Mouse (Mus musculus): ENCODE measurements around the gene Ndufb8. TPM values are rescaled to one million over a fixed set of nuclear protein-coding genes. Genes with fewer than 3 reads are reported as not detected.

The Ndufb8 gene
- polyA plus RNA-seq, 1 experiment, result 118 TPM

GRCm38 (mm10) chr19:44576275-44576674 is 21.0 kb upstream of the Ndufb8 start:
- Histone ChIP-seq H3K27ac (ENCODE audit: insufficient read depth, low read length) (no peak overlapping the region), H3K4me1 (ENCODE audit: control insufficient read depth, insufficient read depth, low read length) (no peaks in the 10 kb centered on the region), H3K4me3 (ENCODE audit: insufficient read depth, low read length) (no peak overlapping the region)
- TF ChIP-seq POLR2A (IDR thresholded peaks at IDR 0.05; ENCODE audit: low read depth, low read length) (no peak), CTCF (IDR thresholded peaks at IDR 0.05; ENCODE audit: borderline replicate concordance, insufficient read depth, low read length) (no peak)

DNA sequence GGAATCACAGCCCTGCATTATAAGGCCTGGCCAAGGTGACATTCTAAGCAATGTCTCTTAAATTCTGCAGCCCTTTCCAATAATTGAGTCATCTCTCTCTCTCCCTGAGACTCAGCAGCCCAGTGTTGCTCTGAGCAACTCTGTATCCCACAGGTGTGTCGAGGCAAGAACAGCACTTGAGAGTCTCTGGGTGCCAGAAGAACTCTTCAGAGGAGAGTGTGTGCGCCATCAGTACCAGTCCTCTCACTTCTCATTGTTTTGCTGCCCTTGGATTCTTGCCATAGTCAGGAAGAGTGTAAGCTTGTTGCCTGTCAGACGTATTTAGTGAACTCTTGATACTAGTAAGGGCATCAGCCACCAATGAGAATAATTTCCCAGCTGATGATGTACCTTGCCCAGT is 12.5 kb upstream of the Ndufb8 start:
- no peak overlapping the region for H3K27ac ChIP-seq (ENCODE audit: insufficient read depth, low read length)
- TF ChIP-seq POLR2A (IDR thresholded peaks at IDR 0.05; ENCODE audit: low read depth, low read length), result no peak
- H3K4me3 ChIP-seq (ENCODE audit: insufficient read depth, low read length), result no peak overlapping the region
- peaks cover 3% of the 10 kb centered on the region; the same call in 1 of the 2 replicates for H3K4me1 ChIP-seq (ENCODE audit: control insufficient read depth, insufficient read depth, low read length)

GRCm38 (mm10) chr19:44564006-44564405 is 8.8 kb upstream of the Ndufb8 start:
- TF ChIP-seq POLR2A (IDR thresholded peaks at IDR 0.05; ENCODE audit: low read depth, low read length) (no peak), CTCF (IDR thresholded peaks at IDR 0.05; ENCODE audit: borderline replicate concordance, insufficient read depth, low read length) (no peak)
- H3K27ac ChIP-seq (ENCODE audit: insufficient read depth, low read length), result no peak overlapping the region
- H3K4me1 ChIP-seq (ENCODE audit: control insufficient read depth, insufficient read depth, low read length), result peaks cover 3% of the 10 kb centered on the region; the same call in 1 of the 2 replicates
- no peak overlapping the region for H3K4me3 ChIP-seq (ENCODE audit: insufficient read depth, low read length)

GRCm38 (mm10) chr19:44562652-44563206 is 7.5 kb upstream of the Ndufb8 start, which contains the start of gene Hif1an:
Hif1an (plus strand) TSS chr19:44562850.
- Histone ChIP-seq H3K4me3 (ENCODE audit: insufficient read depth, low read length) (peak within 1 kb of the TSS; percentile 95), H3K27ac (ENCODE audit: insufficient read depth, low read length) (peak within 1 kb of the TSS; percentile 53; the same call in 1 of the 2 replicates), H3K4me1 (ENCODE audit: control insufficient read depth, insufficient read depth, low read length) (peaks cover 3% of the 10 kb centered on the region; the same call in 1 of the 2 replicates)
- TF ChIP-seq POLR2A (IDR thresholded peaks at IDR 0.05; ENCODE audit: low read depth, low read length), result peak; percentile 79
- peak; percentile 75; the same call in 1 of the 2 replicates for TF ChIP-seq CTCF (IDR thresholded peaks at IDR 0.05; ENCODE audit: borderline replicate concordance, insufficient read depth, low read length)

DNA sequence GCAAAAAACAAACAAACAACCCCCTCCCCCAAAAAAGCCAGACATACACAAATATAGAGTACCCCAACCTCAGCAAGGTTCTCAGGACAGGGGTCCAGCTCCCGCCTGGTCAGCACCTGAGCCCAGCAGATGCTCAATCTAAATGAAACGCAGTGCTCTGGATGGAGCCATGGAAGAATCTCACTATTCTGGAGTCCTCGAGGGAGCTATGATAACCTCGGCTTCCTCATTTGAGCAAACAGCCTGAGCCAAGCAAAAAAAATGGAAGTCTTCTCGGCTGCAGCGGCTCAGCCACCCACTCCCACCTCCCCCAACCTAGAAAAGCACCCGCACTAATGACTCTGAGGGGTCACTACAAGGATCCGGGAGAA is 765 bp downstream of the Ndufb8 start:
- no peak for TF ChIP-seq CTCF (IDR thresholded peaks at IDR 0.05; ENCODE audit: borderline replicate concordance, insufficient read depth, low read length)
- no peak for TF ChIP-seq POLR2A (IDR thresholded peaks at IDR 0.05; ENCODE audit: low read depth, low read length)
- Histone ChIP-seq H3K27ac (ENCODE audit: insufficient read depth, low read length) (no peak overlapping the region), H3K4me3 (ENCODE audit: insufficient read depth, low read length) (peak overlapping the region; percentile 85), H3K4me1 (ENCODE audit: control insufficient read depth, insufficient read depth, low read length) (peaks cover 2% of the 10 kb centered on the region; the same call in 1 of the 2 replicates)

DNA sequence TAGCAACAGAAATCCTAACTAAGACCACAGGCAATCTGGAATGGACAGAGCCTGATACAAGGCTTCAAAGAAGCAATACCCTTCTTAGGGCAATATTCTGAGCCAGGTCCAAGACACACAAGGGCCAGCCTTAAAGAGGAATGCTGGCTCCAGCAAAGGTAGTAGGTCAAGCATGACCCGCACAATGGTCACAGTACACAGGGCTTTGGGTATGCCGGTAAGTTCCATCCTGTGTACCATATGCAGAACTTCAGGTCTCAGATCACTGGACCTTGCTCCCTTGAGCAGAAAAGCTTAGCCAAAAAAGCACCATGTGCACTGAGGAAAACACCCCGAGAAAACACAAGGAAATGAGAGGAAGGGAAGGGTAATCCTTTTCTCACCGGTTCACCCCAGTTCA is 2.0 kb downstream of the Ndufb8 start:
- no peak for TF ChIP-seq POLR2A (IDR thresholded peaks at IDR 0.05; ENCODE audit: low read depth, low read length)
- H3K4me1 ChIP-seq (ENCODE audit: control insufficient read depth, insufficient read depth, low read length), result peaks cover 2% of the 10 kb centered on the region; the same call in 1 of the 2 replicates
- no peak overlapping the region for H3K27ac ChIP-seq (ENCODE audit: insufficient read depth, low read length)
- no peak overlapping the region for H3K4me3 ChIP-seq (ENCODE audit: insufficient read depth, low read length)

- no peak within 1 kb of the TSS for H3K4me3 ChIP-seq (ENCODE audit: insufficient read depth, low read length)
- peaks cover 2% of the 10 kb centered on the region; the same call in 1 of the 2 replicates for H3K4me1 ChIP-seq (ENCODE audit: control insufficient read depth, insufficient read depth, low read length)
- no peak within 1 kb of the TSS for H3K27ac ChIP-seq (ENCODE audit: insufficient read depth, low read length)
- no peak for TF ChIP-seq CTCF (IDR thresholded peaks at IDR 0.05; ENCODE audit: borderline replicate concordance, insufficient read depth, low read length)
- TF ChIP-seq POLR2A (IDR thresholded peaks at IDR 0.05; ENCODE audit: low read depth, low read length), result no peak
These were observed 2.5 kb downstream of the Ndufb8 start, which contains the start of gene Gm20538 for GRCm38 (mm10) chr19:44552731-44553130. Gm20538 (minus strand) TSS chr19:44552831.

DNA sequence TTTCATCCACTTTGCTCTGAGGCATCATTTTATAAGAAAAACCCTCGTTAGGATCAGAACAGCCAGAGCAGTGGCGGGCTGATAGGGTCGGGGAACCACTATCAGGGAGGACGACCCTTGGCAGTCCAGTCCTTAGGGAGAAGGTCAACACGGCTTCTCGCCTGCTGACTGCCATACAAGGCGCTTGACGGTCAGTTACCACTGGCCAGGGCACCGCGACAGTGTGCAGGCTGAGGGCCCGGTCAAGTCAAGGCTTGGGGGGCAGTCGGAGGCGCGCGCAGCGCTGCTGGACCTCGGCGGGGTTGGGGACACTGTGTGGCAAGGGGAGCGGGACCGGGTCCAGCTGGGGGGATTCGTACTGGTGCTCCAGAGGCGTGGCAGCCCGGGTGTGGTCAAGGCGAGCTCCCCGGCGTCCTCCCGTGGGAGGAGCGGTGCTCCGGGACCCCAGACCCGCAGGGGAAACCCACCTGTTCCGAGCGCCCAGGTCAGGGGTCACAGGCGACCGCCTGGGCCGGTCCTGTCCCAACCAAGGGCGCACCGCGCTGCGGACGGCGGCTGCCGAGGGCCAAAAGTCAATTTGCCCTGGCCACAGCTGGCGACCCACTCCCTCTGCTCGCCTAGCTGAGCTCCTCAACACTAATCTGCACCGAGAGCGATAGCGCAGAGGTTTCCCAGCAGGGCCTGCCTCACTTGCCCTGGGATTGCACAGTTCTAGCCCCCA is 9.8 kb downstream of the Ndufb8 start, which contains the start of gene Sec31b:
TSS of gene Sec31b (minus strand) at position 544 of the 721 bp plus-strand sequence.
- Histone ChIP-seq H3K4me1 (ENCODE audit: control insufficient read depth, insufficient read depth, low read length) (no peaks in the 10 kb centered on the region), H3K4me3 (ENCODE audit: insufficient read depth, low read length) (peak within 1 kb of the TSS; percentile 20), H3K27ac (ENCODE audit: insufficient read depth, low read length) (no peak within 1 kb of the TSS)
- TF ChIP-seq POLR2A (IDR thresholded peaks at IDR 0.05; ENCODE audit: low read depth, low read length) (no peak), CTCF (IDR thresholded peaks at IDR 0.05; ENCODE audit: borderline replicate concordance, insufficient read depth, low read length) (no peak)

DNA sequence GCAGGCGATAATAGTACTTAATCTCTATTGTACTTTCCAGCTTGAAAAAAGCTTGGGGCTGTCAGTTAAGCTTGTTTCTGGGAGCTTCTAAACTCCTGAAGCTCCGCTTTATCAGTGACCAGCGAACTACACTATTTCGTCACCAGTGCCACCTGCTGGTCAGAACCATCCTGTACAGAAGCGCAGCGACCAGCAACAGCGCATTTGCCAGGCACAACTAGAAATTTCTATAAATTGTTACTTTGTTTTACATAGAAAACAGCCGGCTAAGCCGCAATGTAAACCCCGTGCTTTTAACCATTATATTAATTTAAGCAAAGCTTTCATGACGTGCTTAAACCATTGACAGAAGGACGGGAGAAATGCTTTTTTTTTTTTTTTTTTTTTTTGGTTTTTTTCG is 10.5 kb downstream of the Ndufb8 start:
- no peak overlapping the region for H3K4me3 ChIP-seq (ENCODE audit: insufficient read depth, low read length)
- TF ChIP-seq CTCF (IDR thresholded peaks at IDR 0.05; ENCODE audit: borderline replicate concordance, insufficient read depth, low read length), result peak; percentile 86; the same call in 1 of the 2 replicates
- no peak for TF ChIP-seq POLR2A (IDR thresholded peaks at IDR 0.05; ENCODE audit: low read depth, low read length)

GRCm38 (mm10) chr19:44544372-44544771 is 10.9 kb downstream of the Ndufb8 start:
- no peaks in the 10 kb centered on the region for H3K4me1 ChIP-seq (ENCODE audit: control insufficient read depth, insufficient read depth, low read length)
- TF ChIP-seq POLR2A (IDR thresholded peaks at IDR 0.05; ENCODE audit: low read depth, low read length) (no peak), CTCF (IDR thresholded peaks at IDR 0.05; ENCODE audit: borderline replicate concordance, insufficient read depth, low read length) (no peak)
- H3K4me3 ChIP-seq (ENCODE audit: insufficient read depth, low read length), result no peak overlapping the region
- no peak overlapping the region for H3K27ac ChIP-seq (ENCODE audit: insufficient read depth, low read length)

More for the DNA sequence above, 10.5 kb downstream of the Ndufb8 start:
- Histone ChIP-seq H3K4me1 (ENCODE audit: control insufficient read depth, insufficient read depth, low read length) (no peaks in the 10 kb centered on the region), H3K27ac (ENCODE audit: insufficient read depth, low read length) (no peak overlapping the region)
